Mouse (Mus musculus) liver, embryonic 16.5 days (tissue): ENCODE measurements around the gene Cdk2ap2. TPM values are rescaled to one million over a fixed set of nuclear protein-coding genes. Genes with fewer than 3 reads are reported as not detected.

ENCODE experiments used
- ATAC-seq: fragments of 200-750 bp; cut with Nextera tagmentation; 2 replicates; pipeline ENCODE4 v1.8.0; 2017; ENCODE audit warnings: low read depth, mild to moderate bottlenecking, moderate number of reproducible peaks, moderate library complexity
- H3K27ac ChIP-seq: fragments of 300-500 bp; sonication (generic); 2 replicates; pipeline ENCODE4 v1.5.1; 2014; ENCODE audit warnings: mild to moderate bottlenecking, low read length
- H3K27me3 ChIP-seq: fragments of 300-500 bp; sonication (generic); 2 replicates; pipeline ENCODE4 v1.6.1; 2014; ENCODE audit warnings: low read depth, low read length, mixed read lengths; ENCODE audit not compliant: control insufficient read depth, insufficient read depth
- H3K36me3 ChIP-seq: fragments of 300-500 bp; sonication (generic); 2 replicates; pipeline ENCODE4 v1.6.1; 2014; ENCODE audit warnings: mild to moderate bottlenecking; ENCODE audit not compliant: control insufficient read depth, insufficient read depth
- H3K4me1 ChIP-seq: fragments of 300-500 bp; sonication (generic); 2 replicates; pipeline ENCODE4 v1.6.1; 2014; ENCODE audit warnings: low read depth, low read length, mixed read lengths; ENCODE audit not compliant: control insufficient read depth
- H3K4me2 ChIP-seq: fragments of 300-500 bp; sonication (generic); 2 replicates; pipeline ENCODE4 v1.6.1; 2014; ENCODE audit warnings: low read depth, low read length, mixed read lengths
- H3K4me3 ChIP-seq: fragments of 300-500 bp; sonication (generic); 2 replicates; pipeline ENCODE4 v1.5.1; 2014; ENCODE audit warnings: low read depth, mild to moderate bottlenecking, low read length
- H3K9ac ChIP-seq: fragments of 300-500 bp; sonication (generic); 2 replicates; pipeline ENCODE4 v1.6.1; 2014; ENCODE audit warnings: low read depth, low read length
- H3K9me3 ChIP-seq: fragments of 300-500 bp; sonication (generic); replicated peaks from 2 replicates; pipeline ENCODE4 v1.6.1; 2016; ENCODE audit warnings: low read length; ENCODE audit not compliant: control insufficient read depth
- WGBS: fragments of 180-500 bp; shearing (Covaris S2); extraction: QIAGEN DNeasy Blood & Tissue Kit; methylation state at CpG from one replicate; pipeline ENCODE4 v1.1.7; 2014; ENCODE audit not compliant: insufficient replicate concordance; 5-methylcytosine and 5-hydroxymethylcytosine counted together
- polyA plus RNA-seq: library from polyadenylated mRNA; unstranded; fragments of >200 nt; fragmentation: Nextera tagmentation; extraction: Ambion mirVana; gene quantifications from 2 replicates; pipeline ENCODE4 v1.2.1, GENCODE M21; 2015

The Cdk2ap2 gene
- polyA plus RNA-seq, 1 experiment from 2014 or later, result 117 TPM

DNA sequence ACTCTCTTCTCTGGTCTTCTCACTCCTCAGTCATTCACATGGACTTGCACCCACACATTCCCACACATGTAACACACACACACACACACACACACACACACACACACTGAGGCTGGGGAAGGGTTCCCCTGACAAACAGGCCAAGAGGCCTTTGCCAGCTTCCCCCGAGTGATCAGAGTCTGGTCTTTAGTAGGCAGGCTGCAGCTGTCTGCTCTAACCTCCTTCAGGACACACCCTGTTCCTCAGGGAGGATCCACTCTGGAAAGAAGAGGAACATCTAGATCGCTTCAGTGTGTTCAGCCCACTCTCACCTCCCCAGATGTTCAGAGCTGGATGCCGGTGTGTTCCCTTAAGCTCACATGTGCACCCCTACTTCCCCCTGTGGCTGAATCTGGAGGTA lies 2.6 kb upstream of the Cdk2ap2 start:
- Histone ChIP-seq H3K4me1 (peaks cover 29% of the 10 kb centered on the region), H3K9me3 (no peaks in the 10 kb centered on the region), H3K27me3 (no peaks in the 10 kb centered on the region), H3K9ac (no peak overlapping the region), H3K4me2 (no peak overlapping the region), H3K4me3 (no peak overlapping the region), H3K27ac (no peak overlapping the region), H3K36me3 (no peaks in the 10 kb centered on the region)
- WGBS, result 73% methylated on average over 3 of the region's 3 CpGs
- no peak for ATAC-seq

DNA sequence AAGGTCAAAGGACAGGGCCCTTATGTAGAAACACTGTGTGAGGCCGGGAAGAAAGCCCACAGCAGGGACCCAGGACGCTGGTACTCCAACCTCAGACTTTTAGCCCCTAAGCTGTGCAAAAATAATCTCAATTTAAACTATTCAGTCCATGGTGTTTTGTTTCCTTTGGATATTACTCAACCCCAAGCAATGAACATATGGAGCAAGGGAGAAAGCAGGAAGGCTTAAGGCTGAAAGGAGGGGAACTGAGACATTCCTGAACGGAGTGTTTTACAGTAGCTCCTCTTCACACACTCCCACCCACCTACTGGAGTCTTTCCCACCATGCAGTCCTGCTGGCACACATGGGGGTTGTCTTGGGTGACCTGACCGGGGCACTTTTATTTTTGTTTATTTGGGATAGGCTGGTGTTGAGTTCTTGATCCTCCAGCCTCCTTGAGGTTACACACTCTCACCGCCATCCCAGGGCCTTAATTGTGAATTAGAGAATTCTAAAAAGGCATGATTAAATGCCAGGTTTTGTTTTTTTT lies 2.1 kb upstream of the Cdk2ap2 start:
- no peak for ATAC-seq
- WGBS, result 71% methylated on average over 5 of the region's 5 CpGs
- no peak overlapping the region for H3K9ac ChIP-seq

DNA sequence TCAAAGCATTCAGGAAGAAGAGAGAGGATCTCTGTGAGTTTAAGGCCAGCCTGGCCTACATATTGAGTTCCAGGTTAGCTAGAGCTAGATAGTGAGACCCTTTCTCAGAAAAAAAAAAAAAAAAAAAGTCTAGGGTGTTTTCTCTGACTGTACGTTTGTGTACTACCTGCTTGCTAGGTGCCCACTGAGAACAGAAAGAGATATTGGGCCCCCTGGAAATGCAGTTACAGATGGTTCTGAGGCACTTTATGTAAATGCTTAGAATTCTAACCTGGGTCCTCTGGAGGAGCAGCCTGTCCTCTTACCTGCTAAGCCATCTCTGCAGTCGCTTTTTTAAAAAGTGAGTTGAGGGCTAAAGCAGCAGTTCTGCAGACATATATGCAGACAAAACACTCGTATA lies 1.2 kb upstream of the Cdk2ap2 start:
- peak overlapping the region; percentile 99; the same call in 1 of the 2 replicates for H3K4me2 ChIP-seq

More for the DNA sequence above, 2.1 kb upstream of the Cdk2ap2 start:
- peaks cover 34% of the 10 kb centered on the region for H3K4me1 ChIP-seq
- no peak overlapping the region for H3K4me2 ChIP-seq
- H3K4me3 ChIP-seq, result no peak overlapping the region
- peaks cover under 1% of the 10 kb centered on the region; the same call in 1 of the 2 replicates for H3K27me3 ChIP-seq
- H3K36me3 ChIP-seq, result no peaks in the 10 kb centered on the region
- H3K9me3 ChIP-seq, result no peaks in the 10 kb centered on the region
- no peak overlapping the region for H3K27ac ChIP-seq

DNA sequence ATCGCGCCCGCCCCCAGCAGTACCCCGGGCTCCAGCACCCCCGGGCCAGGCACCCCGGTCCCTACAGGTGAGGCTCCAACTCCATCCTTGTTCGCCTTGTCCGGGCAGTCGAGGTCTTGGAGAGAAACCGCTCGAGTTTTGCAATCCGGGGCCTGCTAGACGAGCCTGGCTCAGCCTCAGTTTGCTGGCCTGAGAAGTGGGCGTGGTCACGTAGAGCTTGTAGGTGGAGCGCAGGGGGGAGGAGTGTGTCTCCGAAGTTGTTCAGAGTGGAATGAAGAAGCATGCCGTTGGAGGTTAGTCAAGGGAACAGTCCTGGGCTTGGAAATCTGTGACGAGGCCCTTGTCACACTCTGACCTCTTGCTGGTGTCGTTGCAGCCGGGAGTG lies 451 bp downstream of the Cdk2ap2 start:
- 1% methylated on average over 21 of the region's 21 CpGs for WGBS
- H3K27me3 ChIP-seq, result peaks cover 24% of the 10 kb centered on the region
- peak overlapping the region; percentile 91 for H3K9ac ChIP-seq
- peak overlapping the region; percentile 99 for H3K4me2 ChIP-seq
- peak overlapping the region; percentile 100 for H3K27ac ChIP-seq
- peak overlapping the region; percentile 86 for H3K4me3 ChIP-seq
- H3K36me3 ChIP-seq, result no peaks in the 10 kb centered on the region
- peak; percentile 68 for ATAC-seq
- H3K9me3 ChIP-seq, result no peaks in the 10 kb centered on the region
- peaks cover 46% of the 10 kb centered on the region for H3K4me1 ChIP-seq

More for the DNA sequence above, 1.2 kb upstream of the Cdk2ap2 start:
- H3K36me3 ChIP-seq, result no peaks in the 10 kb centered on the region
- peaks cover 10% of the 10 kb centered on the region for H3K27me3 ChIP-seq
- H3K9me3 ChIP-seq, result no peaks in the 10 kb centered on the region
- peaks cover 43% of the 10 kb centered on the region for H3K4me1 ChIP-seq
- WGBS, result 57% methylated on average over 3 of the region's 3 CpGs
- no peak overlapping the region for H3K27ac ChIP-seq
- H3K4me3 ChIP-seq, result no peak overlapping the region
- no peak for ATAC-seq
- no peak overlapping the region for H3K9ac ChIP-seq

DNA sequence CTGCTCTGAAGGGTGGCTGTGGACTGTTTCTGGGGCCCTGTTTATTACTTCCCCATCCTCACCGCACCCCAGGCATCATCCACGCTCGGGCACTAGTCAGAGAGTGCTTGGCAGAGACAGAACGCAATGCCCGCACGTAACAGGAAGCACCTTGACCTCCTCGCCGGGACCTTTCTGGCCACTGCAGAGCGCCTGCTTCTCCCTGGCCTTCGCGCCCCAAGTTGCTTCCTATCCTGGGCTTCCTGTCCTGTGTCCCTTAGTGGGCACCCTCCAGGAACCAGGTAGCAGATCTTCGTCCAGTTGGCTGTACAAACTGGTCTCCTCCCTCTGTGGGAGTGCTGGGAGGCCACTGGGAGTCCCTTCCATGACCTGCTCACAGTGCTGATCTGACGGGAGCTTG lies 1.4 kb downstream of the Cdk2ap2 start:
- ATAC-seq, result no peak
- peak overlapping the region; percentile 91; the same call in 1 of the 2 replicates for H3K9ac ChIP-seq
- WGBS, result 72% methylated on average over 13 of the region's 13 CpGs

DNA sequence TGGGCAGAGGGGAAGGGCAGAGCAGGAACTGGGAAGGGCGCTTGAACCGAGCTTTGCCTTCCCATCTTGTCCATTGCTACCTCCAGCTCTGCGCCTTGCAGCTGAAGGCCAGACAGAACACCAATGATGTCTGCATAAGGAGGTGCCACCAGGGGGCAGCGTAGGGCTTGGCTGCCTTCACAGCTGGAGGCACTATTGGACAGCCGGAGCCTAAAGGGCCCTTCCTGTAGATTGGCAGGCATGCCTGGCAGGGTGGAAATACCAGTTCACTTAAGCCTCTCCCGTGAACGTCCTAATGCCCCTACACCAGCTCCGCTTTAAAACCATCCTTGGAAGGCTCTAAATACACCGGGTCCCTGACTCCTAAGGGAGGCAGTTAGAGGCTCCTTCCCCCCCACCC lies 2.1 kb downstream of the Cdk2ap2 start:
- Histone ChIP-seq H3K4me2 (peak overlapping the region; percentile 99), H3K27me3 (peaks cover 24% of the 10 kb centered on the region), H3K9me3 (no peaks in the 10 kb centered on the region), H3K4me1 (peaks cover 46% of the 10 kb centered on the region), H3K27ac (peak overlapping the region; percentile 83), H3K9ac (peak overlapping the region; percentile 65), H3K4me3 (peak overlapping the region; percentile 86), H3K36me3 (no peaks in the 10 kb centered on the region)
- no peak for ATAC-seq
- 5% methylated on average over 9 of the region's 9 CpGs for WGBS

More for the DNA sequence above, 1.4 kb downstream of the Cdk2ap2 start:
- Histone ChIP-seq H3K4me1 (peaks cover 46% of the 10 kb centered on the region), H3K27ac (peak overlapping the region; percentile 46), H3K4me3 (peak overlapping the region; percentile 86), H3K36me3 (no peaks in the 10 kb centered on the region), H3K4me2 (peak overlapping the region; percentile 99), H3K9me3 (no peaks in the 10 kb centered on the region), H3K27me3 (peaks cover 24% of the 10 kb centered on the region)

DNA sequence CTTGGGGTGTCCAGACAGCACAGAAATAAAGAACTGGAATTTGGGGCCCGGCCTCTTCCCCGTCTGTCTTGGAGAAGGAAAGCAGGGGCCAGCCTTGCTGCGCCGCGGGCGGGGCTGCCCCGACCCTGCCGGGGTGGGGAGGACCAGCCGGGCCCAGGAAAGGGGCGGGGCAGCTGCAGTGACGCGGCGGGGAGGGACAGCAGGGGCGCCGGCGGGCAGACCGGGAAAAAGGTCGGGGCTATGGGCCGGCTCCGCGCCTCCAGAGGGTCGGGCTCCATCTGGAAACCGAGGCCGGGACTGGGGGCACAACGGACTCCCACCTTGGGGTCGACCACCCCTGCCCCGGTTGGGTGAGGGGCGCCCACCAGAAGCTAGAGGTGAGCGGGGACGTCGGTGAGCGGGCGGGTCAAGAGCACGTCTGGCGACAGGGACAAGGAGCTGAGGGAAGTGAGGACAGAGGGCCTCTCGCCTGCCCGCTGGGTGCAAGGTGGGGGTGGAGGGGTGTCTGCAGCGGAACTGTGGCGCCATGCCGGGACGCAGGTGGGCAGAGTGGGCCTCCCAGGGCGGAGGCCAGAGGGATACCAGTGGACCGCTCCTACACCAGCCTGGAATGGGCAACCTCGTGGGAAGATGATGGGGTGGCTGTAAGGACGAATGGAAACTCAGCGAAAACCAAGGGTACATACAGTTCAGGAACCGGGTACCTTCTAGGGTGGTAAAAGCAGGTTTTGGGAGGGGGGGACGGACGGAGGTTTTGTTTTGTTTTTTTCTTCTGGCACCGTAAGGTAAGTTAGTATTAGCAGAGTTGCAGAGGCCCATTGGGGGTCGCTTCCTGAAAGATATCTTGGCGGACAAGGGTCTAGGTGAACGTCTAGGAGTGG lies 3.1 kb downstream of the Cdk2ap2 start, which contains the start of gene Pitpnm1:
Gene Pitpnm1, plus strand, starts transcription at position 162 of the 881 bp plus-strand sequence.
- Histone ChIP-seq H3K4me1 (peaks cover 46% of the 10 kb centered on the region), H3K27me3 (peaks cover 24% of the 10 kb centered on the region), H3K9me3 (no peaks in the 10 kb centered on the region), H3K9ac (peak within 1 kb of the TSS; percentile 65), H3K36me3 (no peaks in the 10 kb centered on the region), H3K4me2 (peak within 1 kb of the TSS; percentile 99), H3K27ac (peak within 1 kb of the TSS; percentile 83), H3K4me3 (peak within 1 kb of the TSS; percentile 86)
- 1% methylated on average over 53 of the region's 53 CpGs for WGBS
- no peak for ATAC-seq

DNA sequence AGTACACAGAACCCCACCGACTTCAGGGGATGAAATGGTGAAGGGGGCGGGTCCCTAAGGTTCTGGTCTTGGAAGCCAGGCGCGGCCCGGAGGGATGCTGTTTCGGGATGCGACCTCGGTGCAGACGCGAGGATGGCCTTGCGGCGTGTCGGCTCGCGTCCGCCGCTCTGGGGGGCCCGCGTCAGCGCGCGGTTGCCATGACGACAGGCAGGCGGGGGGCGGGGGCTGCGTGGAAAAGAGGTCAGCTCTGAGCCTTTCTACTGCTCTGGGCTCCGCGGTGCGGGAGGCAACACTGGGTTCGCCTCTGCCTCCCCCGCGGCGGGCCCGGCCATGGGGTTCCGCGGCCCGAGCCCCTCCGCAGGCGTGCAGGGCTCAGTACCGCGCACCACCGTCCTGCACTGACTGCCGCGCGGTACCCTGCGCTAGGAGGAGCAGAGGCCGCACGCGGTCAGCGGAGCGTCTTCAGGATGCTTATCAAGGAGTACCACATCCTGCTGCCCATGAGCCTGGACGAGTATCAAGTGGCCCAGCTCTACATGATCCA lies 3.8 kb downstream of the Cdk2ap2 start:
- Histone ChIP-seq H3K4me3 (peak overlapping the region; percentile 66), H3K36me3 (no peaks in the 10 kb centered on the region), H3K4me2 (peak overlapping the region; percentile 99), H3K27me3 (peaks cover 24% of the 10 kb centered on the region), H3K9ac (peak overlapping the region; percentile 65), H3K9me3 (no peaks in the 10 kb centered on the region), H3K4me1 (peaks cover 46% of the 10 kb centered on the region), H3K27ac (no peak overlapping the region)
- WGBS, result 1% methylated on average over 52 of the region's 52 CpGs
- ATAC-seq, result no peak

DNA sequence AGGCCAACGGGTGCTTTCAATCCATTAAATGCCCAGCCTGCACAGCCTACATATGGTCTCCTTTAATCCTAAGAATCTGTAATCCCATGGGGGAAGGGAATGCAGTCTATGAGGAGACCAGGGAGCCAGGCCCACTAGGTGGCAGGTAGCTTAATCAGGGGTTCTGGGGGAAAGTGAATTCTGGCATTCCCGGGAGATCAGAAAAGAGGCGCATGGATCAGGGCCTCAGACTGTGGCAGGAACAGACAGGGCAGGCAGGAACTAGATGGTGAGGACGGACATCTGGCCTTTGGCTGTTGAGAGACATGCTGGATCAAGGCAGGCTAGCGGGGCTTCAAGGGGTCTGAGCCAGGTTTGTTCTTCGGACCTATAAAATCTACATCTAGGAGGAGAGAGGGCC lies 4.5 kb downstream of the Cdk2ap2 start:
- H3K36me3 ChIP-seq, result no peaks in the 10 kb centered on the region
- no peaks in the 10 kb centered on the region for H3K9me3 ChIP-seq
- H3K27ac ChIP-seq, result no peak overlapping the region
- 78% methylated on average over 6 of the region's 6 CpGs for whole genome bisulfite sequencing
- H3K9ac ChIP-seq, result no peak overlapping the region
- H3K4me3 ChIP-seq, result no peak overlapping the region
- H3K4me2 ChIP-seq, result no peak overlapping the region
- peaks cover 24% of the 10 kb centered on the region for H3K27me3 ChIP-seq
- H3K4me1 ChIP-seq, result peaks cover 39% of the 10 kb centered on the region
- ATAC-seq, result no peak
